ENCODE assay signal across 8 mouse cellular contexts in genomic region chr1:180330707-180331545, GRCm38 (mm10). TPM values are rescaled to one million over a fixed set of nuclear protein-coding genes. Genes with fewer than 3 reads are reported as not detected.
A peak's percentile ranks its signal among the peaks of the same experiment; 100 is the strongest.
DNase-seq lines count a peak whose midpoint lies in the region; ATAC-seq and TF ChIP-seq lines count a peak whose summit lies in the region.

No protein-coding gene starts in this region.

- peak overlapping the region; percentile 89 for H3K9ac ChIP-seq in intestine, embryonic 14.5 days (ENCODE audit: low read length)
- H3K9ac ChIP-seq in lung, postnatal 0 days (replicated peaks; ENCODE audit: low read depth), result peak overlapping the region; percentile 81

- no peak for TF ChIP-seq EP300 in lung, postnatal 0 days (IDR thresholded peaks at IDR 0.05)

- H3K4me1 ChIP-seq in intestine, embryonic 14.5 days (replicated peaks; ENCODE audit: control insufficient read depth, insufficient read depth, low read length), result peaks cover 32% of the 10 kb centered on the region
- peaks cover 19% of the 10 kb centered on the region; the same call in 1 of the 2 replicates for H3K4me1 ChIP-seq in lung, postnatal 0 days (ENCODE audit: insufficient read depth, low read depth, low read length)

- peak overlapping the region; percentile 82 for H3K4me2 ChIP-seq in intestine, embryonic 14.5 days (ENCODE audit: low read length)
- peak overlapping the region; percentile 96 for H3K4me2 ChIP-seq in lung, postnatal 0 days (replicated peaks; ENCODE audit: low read depth, low read length)

- peak; percentile 39 for DNase-seq in ovary, postnatal 10 days (ENCODE audit: low spot score)
- no peak for DNase-seq in ovary, adult 18-20 months (ENCODE audit: low spot score)
- peak; percentile 56 for DNase-seq in cerebellum, adult 11-12 months
- DNase-seq in gastrocnemius, postnatal 14 days, result peak; percentile 44
- DNase-seq in intestine, embryonic 14.5 days (ENCODE audit: low spot score), result peak; percentile 90
- DNase-seq in lung, postnatal 0 days (ENCODE audit: low spot score), result peak; percentile 46
- peak; percentile 67 for DNase-seq in retina, postnatal 1 day

- peaks cover 13% of the 10 kb centered on the region for H3K36me3 ChIP-seq in intestine, embryonic 14.5 days (ENCODE audit: control insufficient read depth, insufficient read depth, low read length)
- no peaks in the 10 kb centered on the region for H3K36me3 ChIP-seq in lung, postnatal 0 days (ENCODE audit: insufficient read depth, low read length)

- intact Hi-C loops in gastrocnemius, postnatal 14 days (cut with DNase I; ENCODE audit: low total_unique reads), result loop anchor here (10.0 kb wide), 1 partner anchor 54 kb away; no protein-coding TSS in a partner anchor

- H3K27me3 ChIP-seq in intestine, embryonic 14.5 days (replicated peaks; ENCODE audit: control insufficient read depth, insufficient read depth, low read length), result no peaks in the 10 kb centered on the region
- no peaks in the 10 kb centered on the region for H3K27me3 ChIP-seq in lung, postnatal 0 days (replicated peaks; ENCODE audit: insufficient read depth, low read length)

- H3K4me3 ChIP-seq in intestine, embryonic 14.5 days (ENCODE audit: low read depth, low read length), result peak overlapping the region; percentile 83
- peak overlapping the region; percentile 76 for H3K4me3 ChIP-seq in lung, postnatal 0 days (ENCODE audit: low read depth, low read length)

- TF ChIP-seq CTCF in lung, postnatal 0 days (IDR thresholded peaks at IDR 0.05), result no peak

- peak overlapping the region; percentile 90 for H3K27ac ChIP-seq in intestine, embryonic 14.5 days (ENCODE audit: low read depth)
- peak overlapping the region; percentile 93 for H3K27ac ChIP-seq in lung, postnatal 0 days (ENCODE audit: low read length)

- ATAC-seq in intestine, embryonic 14.5 days (replicated peaks; ENCODE audit: low FRiP score, low TSS enrichment, low read depth), result peak; percentile 48
- ATAC-seq in lung, postnatal 0 days, result peak; percentile 49
- no peak for ATAC-seq in erythroid progenitor cell, adult 5-6 weeks (replicated peaks; ENCODE audit: low FRiP score, poor library complexity, severe bottlenecking)

- H3K9me3 ChIP-seq in intestine, embryonic 14.5 days (ENCODE audit: control insufficient read depth, low read length), result no peaks in the 10 kb centered on the region
- no peaks in the 10 kb centered on the region for H3K9me3 ChIP-seq in lung, postnatal 0 days (ENCODE audit: low read length)

- WGBS in intestine, embryonic 14.5 days, result 1% methylated on average over 58 of the region's 58 CpGs
- WGBS in lung, postnatal 0 days, result under 1% methylated on average over 56 of the region's 58 CpGs

RNA-seq across cellular contexts. Expression of gene Itpkb, which starts 0.6 kb away (rescaled TPM):
- 10 to 100 TPM; 27.6 to 28.6 TPM for total RNA-seq in gastrocnemius, postnatal 14 days (2021)
- polyA plus RNA-seq in intestine, embryonic 14.5 days (2014; fragmentation: Nextera tagmentation; extraction: Ambion mirVana), result 6.7 and 8.3 TPM in 2 replicates
- polyA plus RNA-seq in lung, postnatal 0 days (2015; fragmentation: Nextera tagmentation; extraction: Ambion mirVana), result 8.4 and 11.9 TPM in 2 replicates
- total RNA-seq in erythroid progenitor cell, adult 5-6 weeks (2015; ENCODE audit: low replicate concordance), result 2.5 and 6.5 TPM in 2 replicates
- total RNA-seq in erythroid progenitor cell, adult 5-6 weeks (2017; ENCODE audit: low replicate concordance), result 1.9 and 2.6 TPM in 2 replicates
